Mouse (Mus musculus): ENCODE results near the gene Rhbdf1.

DNA sequence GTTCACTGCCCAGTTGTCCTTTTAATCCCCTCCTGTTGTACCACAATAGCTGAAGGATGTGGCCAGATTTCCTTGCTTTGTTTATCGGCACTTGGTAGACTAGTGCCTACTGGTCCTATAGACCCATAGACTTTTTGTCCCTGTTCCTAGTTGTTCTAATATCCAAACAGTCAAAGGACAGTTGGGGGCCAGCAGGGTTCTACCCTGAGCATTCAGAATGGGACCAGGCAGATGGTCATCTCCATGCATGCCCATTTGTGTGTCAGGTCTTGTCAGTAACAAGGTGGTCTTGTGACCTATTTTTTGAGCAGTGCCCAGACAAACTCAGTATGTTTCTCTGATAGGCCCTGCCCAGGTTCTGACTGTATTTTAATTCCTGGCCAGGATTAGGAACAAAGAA lies 4.9 kb upstream of the Rhbdf1 start:
- no peak for TF ChIP-seq CTCF (IDR thresholded peaks at IDR 0.05; ENCODE audit: control insufficient read depth, insufficient read depth, insufficient read length)
- TF ChIP-seq USF1 (IDR thresholded peaks at IDR 0.05; ENCODE audit: low read depth), result no peak
- TF ChIP-seq FOSL1 (IDR thresholded peaks at IDR 0.05; ENCODE audit: insufficient read depth, low read length, poor library complexity, severe bottlenecking), result no peak
- no peak for TF ChIP-seq MAX (IDR thresholded peaks at IDR 0.05)
- no peak for TF ChIP-seq MYOD1 (IDR thresholded peaks at IDR 0.05; ENCODE audit: control insufficient read depth, insufficient read length, low read depth)
- no peak for TF ChIP-seq MYOG (IDR thresholded peaks at IDR 0.05; ENCODE audit: control insufficient read depth, extremely low read depth, insufficient read length)
